Mouse (Mus musculus) intestine, embryonic 14.5 days (tissue): ENCODE data around the gene Vsx2. TPM values are rescaled to one million over a fixed set of nuclear protein-coding genes. Genes with fewer than 3 reads are reported as not detected.
A peak's percentile ranks its signal among the peaks of the same experiment; 100 is the strongest.

Source experiments
- ATAC-seq: fragments of 200-750 bp; cut with Nextera tagmentation; replicated peaks from 2 replicates; pipeline ENCODE4 v1.8.0; 2017; ENCODE audit warnings: low read depth, moderate number of reproducible peaks, moderate TSS enrichment, moderate library complexity; ENCODE audit not compliant: low FRiP score, low TSS enrichment
- DNase-seq: peaks from one replicate; pipeline ENCODE4 v3.0.0-alpha.2; 2018; ENCODE audit warnings: low spot score
- H3K27ac ChIP-seq: fragments of 300-500 bp; sonication (generic); 2 replicates; pipeline ENCODE4 v1.5.1; 2014; ENCODE audit warnings: low read depth, mild to moderate bottlenecking, control low read depth
- H3K27me3 ChIP-seq: fragments of 300-500 bp; sonication (generic); replicated peaks from 2 replicates; pipeline ENCODE4 v1.6.1; 2014; ENCODE audit warnings: low read length, control low read depth; ENCODE audit not compliant: control insufficient read depth, insufficient read depth
- H3K36me3 ChIP-seq: fragments of 300-500 bp; sonication (generic); 2 replicates; pipeline ENCODE4 v1.6.1; 2014; ENCODE audit warnings: low read length, control low read depth; ENCODE audit not compliant: control insufficient read depth, insufficient read depth
- H3K4me1 ChIP-seq: fragments of 300-500 bp; sonication (generic); replicated peaks from 2 replicates; pipeline ENCODE4 v1.6.1; 2014; ENCODE audit warnings: low read length, control low read depth, mixed read lengths; ENCODE audit not compliant: control insufficient read depth, insufficient read depth
- H3K4me2 ChIP-seq: fragments of 300-500 bp; sonication (generic); 2 replicates; pipeline ENCODE4 v1.6.1; 2014; ENCODE audit warnings: low read length
- H3K4me3 ChIP-seq: fragments of 300-500 bp; sonication (generic); 2 replicates; pipeline ENCODE4 v1.5.1; 2014; ENCODE audit warnings: low read depth, low read length, control low read depth, mixed read lengths
- H3K9ac ChIP-seq: fragments of 300-500 bp; sonication (generic); 2 replicates; pipeline ENCODE4 v1.6.1; 2014; ENCODE audit warnings: mild to moderate bottlenecking, low read length
- H3K9me3 ChIP-seq: fragments of 300-500 bp; sonication (generic); 2 replicates; pipeline ENCODE4 v1.6.1; 2016; ENCODE audit warnings: low read length, control low read depth; ENCODE audit not compliant: control insufficient read depth
- WGBS: fragments of 180-500 bp; shearing (Covaris S2); extraction: QIAGEN DNeasy Blood & Tissue Kit; methylation state at CpG from one replicate; pipeline ENCODE4 v1.1.7; 2014; 5-methylcytosine and 5-hydroxymethylcytosine counted together
- polyA plus RNA-seq: library from polyadenylated mRNA; unstranded; fragments of >200 nt; fragmentation: Nextera tagmentation; extraction: Ambion mirVana; gene quantifications from 2 replicates; pipeline ENCODE4 v1.2.1, GENCODE M21; 2014

The Vsx2 gene
- polyA plus RNA-seq, 1 experiment from 2014 or later = not detected

DNA sequence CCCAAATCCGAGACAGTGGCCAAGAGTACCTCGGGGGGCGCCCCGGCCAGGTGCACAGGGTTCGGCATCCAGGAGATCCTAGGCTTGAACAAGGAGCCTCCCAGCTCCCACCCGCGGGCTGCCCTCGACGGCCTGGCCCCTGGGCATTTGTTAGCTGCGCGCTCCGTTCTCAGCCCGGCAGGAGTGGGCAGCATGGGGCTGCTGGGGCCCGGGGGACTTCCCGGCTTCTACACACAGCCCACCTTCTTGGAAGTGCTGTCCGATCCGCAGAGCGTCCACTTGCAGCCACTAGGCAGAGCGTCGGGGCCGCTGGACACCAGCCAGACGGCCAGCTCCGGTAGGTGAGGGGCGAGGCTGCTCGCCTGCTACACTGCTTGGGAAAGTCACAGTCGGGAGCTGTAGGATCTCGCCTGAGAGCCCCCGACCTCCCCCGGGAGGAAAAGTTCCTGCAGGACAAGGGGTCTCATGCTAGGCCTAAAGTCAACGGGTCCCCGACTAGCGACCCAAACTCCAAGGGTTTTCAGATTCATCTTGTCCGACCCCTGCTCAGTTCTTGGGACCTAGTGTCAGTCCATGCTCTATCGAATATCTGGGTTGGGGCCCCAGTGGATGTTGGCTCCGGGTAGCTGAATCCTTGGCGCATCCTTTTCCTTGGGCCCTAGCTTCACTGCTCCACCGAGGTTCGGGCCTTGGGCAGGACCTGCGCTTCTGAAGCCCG is 573 bp downstream of the Vsx2 start:
- ATAC-seq (no peak), DNase-seq (peak; percentile 75)
- no peak overlapping the region for H3K4me3 ChIP-seq
- no peak overlapping the region for H3K4me2 ChIP-seq
- 1% methylated on average over 40 of the region's 40 CpGs for WGBS
- H3K9ac ChIP-seq = no peak overlapping the region
- H3K27me3 ChIP-seq = peaks cover 76% of the 10 kb centered on the region
- no peaks in the 10 kb centered on the region for H3K4me1 ChIP-seq
- H3K9me3 ChIP-seq = no peaks in the 10 kb centered on the region
- no peaks in the 10 kb centered on the region for H3K36me3 ChIP-seq
- H3K27ac ChIP-seq = no peak overlapping the region

DNA sequence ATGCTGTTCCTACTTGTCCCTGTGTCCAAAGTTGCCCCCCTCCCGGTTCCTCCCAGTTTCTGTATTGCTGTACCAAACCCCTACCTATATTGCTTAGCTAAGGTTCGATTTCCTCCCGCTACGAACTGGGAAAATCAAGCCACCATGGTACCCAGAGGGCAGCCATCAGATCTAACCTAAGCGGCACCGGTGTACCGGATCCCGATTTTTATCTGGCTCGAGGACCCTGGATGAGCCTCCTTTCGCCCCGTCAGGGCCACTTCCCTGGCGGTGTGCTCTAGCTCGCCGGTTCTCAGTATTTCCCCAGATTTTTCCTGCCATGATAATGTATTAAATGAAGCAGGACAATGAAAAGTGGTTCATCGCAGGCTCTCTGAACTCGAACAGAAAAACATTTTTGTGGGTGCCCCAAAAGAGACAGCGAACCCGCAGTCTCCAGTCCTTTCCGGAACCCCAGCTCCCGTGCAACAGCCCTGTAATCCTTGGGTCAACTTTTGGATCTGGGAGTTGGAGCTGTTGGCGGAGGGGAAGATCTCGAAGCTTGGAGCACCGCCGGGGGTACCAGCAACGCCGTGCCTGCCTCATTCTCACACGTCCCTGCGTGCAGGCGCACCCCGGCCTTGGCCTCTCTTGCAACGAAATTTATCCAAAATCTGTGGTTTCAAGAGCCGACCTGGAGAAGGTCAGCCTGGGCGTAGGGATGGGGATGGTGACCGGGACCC is 1.3 kb downstream of the Vsx2 start:
- WGBS = 1% methylated on average over 34 of the region's 34 CpGs
- DNase-seq (peak; percentile 72), ATAC-seq (no peak)
- H3K9me3 ChIP-seq = no peaks in the 10 kb centered on the region
- H3K4me3 ChIP-seq = no peak overlapping the region
- no peaks in the 10 kb centered on the region for H3K36me3 ChIP-seq
- no peak overlapping the region for H3K27ac ChIP-seq
- H3K4me2 ChIP-seq = peak overlapping the region; percentile 13; the same call in 1 of the 2 replicates
- H3K9ac ChIP-seq = no peak overlapping the region
- H3K27me3 ChIP-seq = peaks cover 76% of the 10 kb centered on the region
- H3K4me1 ChIP-seq = no peaks in the 10 kb centered on the region

DNA sequence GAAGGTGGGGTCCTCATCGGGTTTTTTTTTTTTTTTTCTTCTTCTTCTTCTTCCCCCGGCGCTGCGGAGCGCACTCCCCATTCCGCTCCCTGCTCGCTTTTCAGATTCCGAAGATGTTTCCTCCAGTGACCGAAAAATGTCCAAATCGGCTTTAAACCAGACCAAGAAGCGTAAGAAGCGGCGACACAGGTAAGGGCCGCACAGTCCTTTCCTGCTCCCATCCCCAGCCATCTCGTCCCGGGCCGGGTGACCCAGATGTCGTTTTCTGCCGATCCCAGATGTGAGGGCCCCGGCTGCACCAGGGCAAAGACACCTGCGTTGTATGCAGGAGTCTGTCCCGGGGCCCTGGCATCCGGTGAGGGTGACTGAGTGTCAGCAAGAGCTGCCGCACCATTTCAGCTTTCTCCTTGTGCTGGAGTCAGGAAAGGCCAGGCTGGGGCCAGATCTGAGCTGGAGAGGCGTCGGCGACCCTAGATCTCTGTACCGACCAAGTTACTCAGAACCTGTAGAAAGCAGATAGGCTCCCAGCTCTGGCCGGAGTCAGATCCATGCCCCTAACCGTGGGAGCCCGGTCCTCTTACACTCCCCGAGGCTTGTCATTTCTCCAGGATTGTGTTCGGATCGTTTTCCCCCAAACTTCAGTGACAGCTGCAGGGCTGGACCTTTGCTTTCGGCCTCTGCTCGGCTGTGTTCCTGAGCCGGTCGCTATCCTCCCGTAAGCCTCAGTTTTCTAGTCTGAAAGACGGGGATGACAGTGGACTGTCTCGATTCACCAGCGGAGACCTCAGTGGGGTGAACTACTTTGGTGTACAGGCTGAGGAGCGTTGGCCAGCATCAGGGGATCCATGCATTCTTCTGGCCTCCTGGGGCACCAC is 2.1 kb downstream of the Vsx2 start:
- Histone ChIP-seq H3K27ac (no peak overlapping the region), H3K9me3 (no peaks in the 10 kb centered on the region), H3K4me2 (peak overlapping the region; percentile 13; the same call in 1 of the 2 replicates), H3K36me3 (no peaks in the 10 kb centered on the region), H3K4me1 (no peaks in the 10 kb centered on the region), H3K4me3 (no peak overlapping the region), H3K27me3 (peaks cover 84% of the 10 kb centered on the region), H3K9ac (no peak overlapping the region)
- ATAC-seq = no peak
- 1% methylated on average over 43 of the region's 43 CpGs for WGBS
- peak; percentile 85 for DNase-seq

DNA sequence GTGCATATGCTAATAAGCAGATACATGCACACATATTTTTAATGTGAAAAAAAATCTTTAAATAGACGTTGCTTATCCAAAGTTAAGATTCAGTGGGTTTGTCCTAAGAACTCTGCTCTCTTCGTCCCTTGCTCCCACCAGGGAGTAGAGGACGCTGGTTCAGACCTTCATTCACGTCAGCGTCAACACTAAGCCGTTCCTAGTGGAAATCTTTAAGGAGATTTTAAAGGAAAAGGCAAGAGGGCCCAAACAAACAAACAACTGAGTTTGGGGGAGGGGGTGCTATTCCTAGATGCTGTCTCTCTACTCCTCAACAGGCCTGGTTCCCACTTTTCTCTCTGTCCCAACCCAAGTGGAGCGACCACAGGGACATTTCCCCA is 2.8 kb downstream of the Vsx2 start:
- Histone ChIP-seq H3K27me3 (peaks cover 85% of the 10 kb centered on the region), H3K9ac (no peak overlapping the region), H3K4me1 (no peaks in the 10 kb centered on the region), H3K27ac (no peak overlapping the region), H3K9me3 (no peaks in the 10 kb centered on the region), H3K4me3 (no peak overlapping the region), H3K36me3 (no peaks in the 10 kb centered on the region), H3K4me2 (no peak overlapping the region)
- 3% methylated on average over 7 of the region's 7 CpGs for WGBS
- ATAC-seq (no peak), DNase-seq (no peak)

DNA sequence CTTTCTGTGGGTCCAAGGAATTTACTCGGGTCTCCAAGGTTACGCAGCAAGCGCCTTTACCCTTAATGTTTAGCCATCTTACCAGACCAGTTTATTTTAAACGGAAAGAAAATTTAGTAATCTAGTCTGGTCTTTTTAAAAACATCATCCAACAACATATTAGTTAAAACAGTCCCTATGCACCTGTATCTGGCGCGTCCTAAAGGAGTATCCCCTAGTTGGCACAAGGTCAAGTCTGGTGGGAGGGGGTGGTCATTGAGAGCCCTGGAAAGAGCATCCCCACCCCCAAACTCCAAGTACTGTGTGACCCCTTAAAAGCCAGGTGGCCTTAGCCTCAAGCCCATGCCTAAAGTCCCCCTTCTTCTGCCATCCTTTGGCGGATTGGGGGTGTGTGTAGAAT is 3.5 kb downstream of the Vsx2 start:
- no peak overlapping the region for H3K4me3 ChIP-seq
- 16% methylated on average over 7 of the region's 7 CpGs for whole genome bisulfite sequencing
- H3K9ac ChIP-seq = no peak overlapping the region
- ATAC-seq (no peak), DNase-seq (no peak)
- no peaks in the 10 kb centered on the region for H3K9me3 ChIP-seq
- H3K36me3 ChIP-seq = no peaks in the 10 kb centered on the region
- H3K4me2 ChIP-seq = no peak overlapping the region
- no peaks in the 10 kb centered on the region for H3K4me1 ChIP-seq
- H3K27me3 ChIP-seq = peaks cover 79% of the 10 kb centered on the region
- no peak overlapping the region for H3K27ac ChIP-seq

DNA sequence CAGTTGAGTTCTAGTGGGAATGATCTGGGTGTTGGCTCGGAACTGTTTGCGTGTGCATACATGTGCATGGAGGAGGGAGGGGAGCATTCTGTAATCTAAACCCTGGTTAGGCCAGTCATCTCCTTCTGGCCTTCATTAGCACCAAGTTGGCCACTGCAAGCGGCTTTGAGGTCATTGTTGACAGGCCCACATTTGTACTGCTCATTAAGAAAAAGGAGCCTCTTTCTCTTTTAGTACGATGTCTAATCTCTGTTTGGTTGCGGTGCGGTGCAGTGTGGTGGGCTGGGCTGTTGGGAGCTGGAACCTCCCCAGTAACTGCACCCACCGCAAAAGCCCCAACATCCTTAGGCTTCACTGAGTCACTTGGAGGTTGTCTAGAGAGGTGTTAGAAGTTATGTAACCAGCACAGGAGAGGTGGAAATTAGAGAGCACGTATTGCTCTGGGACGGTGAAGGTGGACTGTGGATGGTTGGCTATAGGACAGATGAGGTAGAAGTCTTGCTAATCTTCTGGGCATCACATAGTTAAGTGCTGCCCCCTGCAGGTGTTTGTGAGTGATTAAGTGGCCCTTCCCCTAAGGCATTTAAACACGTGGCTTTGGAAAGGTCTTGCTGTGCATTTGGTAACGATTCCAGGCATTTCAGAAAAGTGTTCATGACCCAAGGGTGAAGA is 8.3 kb downstream of the Vsx2 start:
- WGBS = 75% methylated on average over 11 of the region's 11 CpGs
- no peak overlapping the region for H3K4me2 ChIP-seq
- H3K9me3 ChIP-seq = no peaks in the 10 kb centered on the region
- H3K27ac ChIP-seq = no peak overlapping the region
- DNase-seq (no peak), ATAC-seq (no peak)
- H3K4me1 ChIP-seq = no peaks in the 10 kb centered on the region
- no peak overlapping the region for H3K4me3 ChIP-seq
- H3K9ac ChIP-seq = no peak overlapping the region
- H3K36me3 ChIP-seq = no peaks in the 10 kb centered on the region
- peaks cover 31% of the 10 kb centered on the region for H3K27me3 ChIP-seq

DNA sequence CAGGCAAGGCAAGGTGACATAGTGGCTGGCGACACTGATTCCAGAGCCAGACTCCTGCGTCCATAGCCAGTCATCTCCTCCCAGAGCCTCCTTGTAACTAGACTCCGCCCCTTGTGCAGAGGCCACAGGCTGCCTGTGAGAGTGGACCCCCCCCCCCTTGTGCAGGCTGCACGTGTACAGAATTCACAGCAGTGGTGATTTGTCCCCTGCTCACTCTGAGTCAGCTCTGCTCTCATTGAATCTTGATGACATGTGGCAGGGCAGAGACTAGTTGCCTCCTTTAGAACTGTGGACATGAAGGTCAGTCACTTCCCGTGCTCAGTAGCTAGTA is 8.8 kb downstream of the Vsx2 start:
- Histone ChIP-seq H3K9ac (no peak overlapping the region), H3K9me3 (0 out of 2 replicates have a peak, but pooled peaks cover 3% of the 10 kb centered on the region), H3K4me3 (no peak overlapping the region), H3K27ac (no peak overlapping the region), H3K4me2 (no peak overlapping the region), H3K27me3 (peaks cover 26% of the 10 kb centered on the region), H3K4me1 (no peaks in the 10 kb centered on the region), H3K36me3 (no peaks in the 10 kb centered on the region)
- DNase-seq (no peak), ATAC-seq (no peak)
- 44% methylated on average over 5 of the region's 5 CpGs for whole genome bisulfite sequencing

DNA sequence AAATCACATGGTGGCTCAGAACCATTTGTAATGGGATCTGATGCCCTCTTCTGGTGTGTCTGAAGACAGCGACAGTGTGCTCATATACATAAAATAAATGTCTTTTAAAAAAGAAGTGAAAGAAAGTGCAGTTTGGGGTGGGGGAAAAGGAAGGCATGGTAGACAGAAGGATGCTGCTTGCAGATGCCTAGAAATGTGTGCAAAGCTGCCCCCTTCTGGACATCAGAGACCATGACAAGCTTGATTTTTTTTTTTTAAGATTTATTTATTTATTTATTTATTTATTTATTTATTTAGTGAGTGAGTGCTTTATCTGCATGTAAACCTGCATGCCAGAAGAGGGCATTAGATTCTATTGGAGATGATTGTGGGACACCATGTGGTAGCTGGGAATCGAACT is 11.7 kb downstream of the Vsx2 start:
- no peak overlapping the region for H3K4me3 ChIP-seq
- ATAC-seq (no peak), DNase-seq (no peak)
- H3K36me3 ChIP-seq = no peaks in the 10 kb centered on the region
- H3K4me2 ChIP-seq = no peak overlapping the region
- no peak overlapping the region for H3K27ac ChIP-seq
- 0 out of 2 replicates have a peak, but pooled peaks cover 3% of the 10 kb centered on the region for H3K9me3 ChIP-seq
- WGBS = 86% methylated on average over 2 of the region's 2 CpGs
- H3K4me1 ChIP-seq = no peaks in the 10 kb centered on the region
- H3K9ac ChIP-seq = no peak overlapping the region
- peaks cover 6% of the 10 kb centered on the region; the same call in 1 of the 2 replicates for H3K27me3 ChIP-seq
